Mouse (Mus musculus): ENCODE measurements around the gene Catsperb.
"Not testable (repeated sequence)": the region's sequence is repeated elsewhere in the genome, so short reads cannot be mapped to it uniquely, and the experiment has no call there.

Catsperb gene

GRCm38 (mm10) chr12:101404353-101404752 lies at the start of gene Catsperb:
Gene Catsperb (plus strand): TSS chr12:101404653.
- not testable (repeated sequence) for DNase-seq (ENCODE audit: low spot score in 2 of 2)

- DNase-seq (ENCODE audit: low spot score in 2 of 2), result not testable (repeated sequence)
Measured at GRCm38 (mm10) chr12:101361468-101361867, 43.0 kb upstream of the Catsperb start.

GRCm38 (mm10) chr12:101381460-101381859 lies 23.0 kb upstream of the Catsperb start:
- not testable (repeated sequence) for DNase-seq (ENCODE audit: low spot score in 2 of 2)

GRCm38 (mm10) chr12:101426131-101426530 lies 21.7 kb downstream of the Catsperb start:
- DNase-seq (ENCODE audit: low spot score in 2 of 2), result no peak

- DNase-seq (ENCODE audit: low spot score in 2 of 2), result no peak
Measured at GRCm38 (mm10) chr12:101462051-101462450, 57.6 kb downstream of the Catsperb start.

GRCm38 (mm10) chr12:101483571-101483970 lies 79.1 kb downstream of the Catsperb start:
- no peak for DNase-seq (ENCODE audit: low spot score in 2 of 2)

GRCm38 (mm10) chr12:101511326-101511725 lies 106.9 kb downstream of the Catsperb start:
- not testable (repeated sequence) for DNase-seq (ENCODE audit: low spot score in 2 of 2)

GRCm38 (mm10) chr12:101606622-101607021 lies 202.2 kb downstream of the Catsperb start:
- not testable (repeated sequence) for DNase-seq (ENCODE audit: low spot score in 2 of 2)

- no peak for DNase-seq (ENCODE audit: low spot score in 2 of 2)
Measured at GRCm38 (mm10) chr12:101633137-101633536, 228.7 kb downstream of the Catsperb start.

- DNase-seq (ENCODE audit: low spot score in 2 of 2), result no peak
Measured at GRCm38 (mm10) chr12:101667502-101667901, 263.0 kb downstream of the Catsperb start.
